ENCODE assay signal across 8 mouse cellular contexts in genomic region chr9:120933886-120934758, GRCm38 (mm10). TPM values are rescaled to one million over a fixed set of nuclear protein-coding genes. Genes with fewer than 3 reads are reported as not detected.
DNase-seq lines count a peak whose midpoint lies in the region; ATAC-seq and TF ChIP-seq lines count a peak whose summit lies in the region.

No protein-coding gene starts in this region.

- H3K79me2 ChIP-seq in macrophage (ENCODE audit: inconsistent target), result peaks cover 55% of the 10 kb centered on the region

- peaks cover 41% of the 10 kb centered on the region for H3K4me1 ChIP-seq in erythroblast, embryonic 14.5 days (ENCODE audit: control insufficient read depth)
- H3K4me1 ChIP-seq in bone marrow macrophage, adult 2 months (ENCODE audit: control insufficient read depth, insufficient read depth, low read length), result peaks cover 31% of the 10 kb centered on the region
- peaks cover 74% of the 10 kb centered on the region for H3K4me1 ChIP-seq in forebrain, embryonic 10.5 days

- H3K9me3 ChIP-seq in erythroblast, embryonic 14.5 days (ENCODE audit: control insufficient read depth, low read length), result no peaks in the 10 kb centered on the region
- H3K9me3 ChIP-seq in forebrain, embryonic 10.5 days, result no peaks in the 10 kb centered on the region

- H3K27ac ChIP-seq in bone marrow macrophage, adult 2 months (ENCODE audit: insufficient read depth, low read depth, low read length), result peak overlapping the region; percentile 69
- H3K27ac ChIP-seq in forebrain, embryonic 10.5 days, result peak overlapping the region; percentile 98
- peak overlapping the region; percentile 54 for H3K27ac ChIP-seq in macrophage

- DNase-seq in forebrain, embryonic 10.5 days (ENCODE audit: extremely low spot score, low spot score), result peak; percentile 79
- peak; percentile 60 to 65 for DNase-seq in heart, postnatal 10 days
- peak; percentile 21 for DNase-seq in layer of hippocampus, adult 9-11 months
- peak; percentile 55 to 64 for DNase-seq in spleen, postnatal 10 days (ENCODE audit: low spot score in 2 of 2)

- no peaks in the 10 kb centered on the region for H3K27me3 ChIP-seq in erythroblast, embryonic 14.5 days (ENCODE audit: control insufficient read depth)
- no peaks in the 10 kb centered on the region for H3K27me3 ChIP-seq in forebrain, embryonic 10.5 days (ENCODE audit: poor library complexity, severe bottlenecking)

- TF ChIP-seq POLR2A in bone marrow macrophage, adult 2 months (IDR thresholded peaks at IDR 0.05; ENCODE audit: borderline replicate concordance, low read depth, low read length), result no peak

- H3K36me3 ChIP-seq in erythroblast, embryonic 14.5 days (ENCODE audit: control insufficient read depth), result peaks cover 33% of the 10 kb centered on the region
- peaks cover 23% of the 10 kb centered on the region for H3K36me3 ChIP-seq in forebrain, embryonic 10.5 days (replicated peaks)
- H3K36me3 ChIP-seq in macrophage (ENCODE audit: inconsistent target), result no peaks in the 10 kb centered on the region

- TF ChIP-seq CTCF in bone marrow macrophage, adult 2 months (IDR thresholded peaks at IDR 0.05; ENCODE audit: low read depth, low read length), result no peak

- WGBS in forebrain, embryonic 10.5 days, result under 1% methylated on average over 56 of the region's 57 CpGs
- under 1% methylated on average over 50 of the region's 57 CpGs for WGBS in macrophage (ENCODE audit: missing documents)

- H3K4me3 ChIP-seq in erythroblast, embryonic 14.5 days (replicated peaks), result peak overlapping the region; percentile 85
- H3K4me3 ChIP-seq in bone marrow macrophage, adult 2 months (ENCODE audit: insufficient read depth, low read length), result peak overlapping the region; percentile 76
- peak overlapping the region; percentile 94 for H3K4me3 ChIP-seq in forebrain, embryonic 10.5 days
- peak overlapping the region; percentile 55 for H3K4me3 ChIP-seq in macrophage (ENCODE audit: inconsistent target)

- intact Hi-C loops in heart, postnatal 10 days (cut with DNase I), result loop anchor here (2.0 to 5.0 kb wide), 3 partner anchors 67 to 157 kb away; no protein-coding TSS in a partner anchor

- no peak for ATAC-seq in erythroblast, adult 5-6 weeks (replicated peaks; ENCODE audit: low FRiP score, poor library complexity, severe bottlenecking)

RNA-seq across cellular contexts. Expression of gene Ctnnb1, which starts 5.1 kb away (rescaled TPM):
- 0.62 and 0.87 TPM in 2 replicates for polyA plus RNA-seq in erythroblast, embryonic 14.5 days (2012)
- 138 and 172 TPM in 2 replicates for total RNA-seq in erythroblast, adult 5-6 weeks (2015; ENCODE audit: low replicate concordance)
- total RNA-seq in erythroblast, adult 5-6 weeks (2017; ENCODE audit: low replicate concordance), result 182 and 196 TPM in 2 replicates
- 234 and 237 TPM in 2 replicates for polyA plus RNA-seq in bone marrow macrophage, adult 2 months (2012; ENCODE audit: insufficient read depth, insufficient read length, missing spikeins)
- polyA plus RNA-seq in forebrain, embryonic 10.5 days (2016; fragmentation: Nextera tagmentation; extraction: Ambion mirVana), result 647 and 664 TPM in 2 replicates
- 100 to 1,000 TPM; 624 to 701 TPM for total RNA-seq in heart, postnatal 10 days (2021)
- total RNA-seq in macrophage (2018; cell fraction: chromatin; rRNA removed), result 100 to 1,000 TPM; 198 to 701 (median 264) TPM
- 100 to 1,000 TPM; 187 to 346 (median 253) TPM for total RNA-seq in macrophage (2018; cell fraction: cytosol; rRNA removed)
- total RNA-seq in macrophage (2018; cell fraction: nucleus; rRNA removed), result 100 to 1,000 TPM; 233 to 492 (median 290) TPM
- polyA plus RNA-seq in macrophage (2018), result 277 to 288 TPM (median 280 TPM) in 3 replicates

Comparison
In these comparisons a context has a peak if more than half of its experiments do, and no peak if none do; other contexts are left out.
1. DNase-seq: peak in every context shown above with its lines; median percentile 79 in forebrain, embryonic 10.5 days; 62 in heart, postnatal 10 days; 60 in spleen, postnatal 10 days; 21 in layer of hippocampus, adult 9-11 months.
2. RNA of gene Ctnnb1, which starts 5.1 kb away (polyA plus RNA-seq): 647 to 664 TPM in forebrain, embryonic 10.5 days, 277 to 288 TPM in macrophage and 234 to 237 TPM in bone marrow macrophage, adult 2 months; 0.62 to 0.87 TPM in erythroblast, embryonic 14.5 days; every median in the first group is over 100 times any median in the second.
3. Peak in every context shown above with its lines, with median percentiles within 50 percentile points of each other: H3K4me3 ChIP-seq and H3K27ac ChIP-seq.